Mouse (Mus musculus) erythroid progenitor cell, adult 5-6 weeks (primary cell): ENCODE results near the gene Otud5. TPM values are rescaled to one million over a fixed set of nuclear protein-coding genes. Genes with fewer than 3 reads are reported as not detected.
A peak's percentile ranks its signal among the peaks of the same experiment; 100 is the strongest.
"Not testable (repeated sequence)": the region's sequence is repeated elsewhere in the genome, so short reads cannot be mapped to it uniquely, and the experiment has no call there.

Experiments
- ATAC-seq: replicated peaks from 2 replicates; pipeline ENCODE4 v1.8.0; 2016; ENCODE audit warnings: moderate number of reproducible peaks, mild to moderate bottlenecking, moderate TSS enrichment, inconsistent platforms; ENCODE audit not compliant: poor library complexity, low FRiP score, severe bottlenecking
- total RNA-seq, 2 experiments: library from RNA; stranded (forward) in 1 of 2; stranded (reverse) in 1 of 2; fragments of 150-400 nt in 1 of 2; fragments of 186-747, 209-891 nt in 1 of 2; gene quantifications; 2 replicates each; pipeline versions ENCODE4 v1.2.3 to v1.2.4; 2015 to 2017; ENCODE audit warnings: low replicate concordance in 2 of 2

Otud5 gene
- total RNA-seq, 2 experiments from 2014 or later = 327 to 471 TPM

GRCm38 (mm10) chrX:7878007-7878419 is 36.8 kb downstream of the Otud5 start, which contains the start of gene Pim2:
Pim2 (plus strand) TSS chrX:7878262.
- peak; percentile 91 for ATAC-seq

- no peak for ATAC-seq
Measured at GRCm38 (mm10) chrX:7878495-7878894, 37.3 kb downstream of the Otud5 start.

- no peak for ATAC-seq
Measured at GRCm38 (mm10) chrX:7879819-7880218, 38.7 kb downstream of the Otud5 start.

- peak; percentile 90 for ATAC-seq
Measured at GRCm38 (mm10) chrX:7883841-7884567, 42.8 kb downstream of the Otud5 start, which contains the start of gene Slc35a2. Slc35a2 (plus strand) TSS chrX:7884028.

- ATAC-seq = no peak
Measured at GRCm38 (mm10) chrX:7898211-7898610, 57.0 kb downstream of the Otud5 start.

GRCm38 (mm10) chrX:7898880-7899874 is 58.0 kb downstream of the Otud5 start, which contains the start of the genes Pqbp1 and Timm17b:
Pqbp1 (minus strand) TSS chrX:7899269.
Timm17b (plus strand) TSS chrX:7899357.
- ATAC-seq = peak; percentile 96

- ATAC-seq = no peak
Measured at GRCm38 (mm10) chrX:7904441-7904840, 63.3 kb downstream of the Otud5 start.

GRCm38 (mm10) chrX:7907735-7908134 is 66.6 kb downstream of the Otud5 start, which contains the start of gene Gm10491:
Gm10491 (minus strand) TSS chrX:7907835.
- ATAC-seq = no peak

GRCm38 (mm10) chrX:7909242-7909641 is 68.1 kb downstream of the Otud5 start, which contains the start of gene Gm10490:
Gm10490 (plus strand) TSS chrX:7909542.
- not testable (repeated sequence) for ATAC-seq

- ATAC-seq = no peak
Measured at GRCm38 (mm10) chrX:7910473-7910872, 69.3 kb downstream of the Otud5 start.

GRCm38 (mm10) chrX:7915669-7916068 is 74.5 kb downstream of the Otud5 start:
- peak; percentile 78; the same call in 1 of the 2 replicates for ATAC-seq

GRCm38 (mm10) chrX:7917960-7918359 is 76.8 kb downstream of the Otud5 start:
- ATAC-seq = not testable (repeated sequence)

GRCm38 (mm10) chrX:7919601-7920383 is 78.6 kb downstream of the Otud5 start, which contains the start of gene Pcsk1n:
Pcsk1n (plus strand) TSS chrX:7919822.
- no peak for ATAC-seq

- ATAC-seq = no peak
Measured at GRCm38 (mm10) chrX:7922032-7922431, 80.9 kb downstream of the Otud5 start.

Other genes starting within 250 kb of the Otud5 start
- gene Ccdc22, start 235.8 kb upstream of the Otud5 start, total RNA-seq (2015; ENCODE audit: low replicate concordance) = 8.6 and 9.2 TPM in 2 replicates
- gene Ccdc22, start 235.8 kb upstream of the Otud5 start, total RNA-seq (2017; ENCODE audit: low replicate concordance) = 12.0 and 17.3 TPM in 2 replicates
- gene Cacna1f, start 234.3 kb upstream of the Otud5 start, total RNA-seq (2015; ENCODE audit: low replicate concordance) = not detected in 2 replicates
- not detected in 2 replicates for gene Cacna1f, start 234.3 kb upstream of the Otud5 start, total RNA-seq (2017; ENCODE audit: low replicate concordance)
- gene Syp, start 202.9 kb upstream of the Otud5 start, total RNA-seq (2015; ENCODE audit: low replicate concordance) = not detected in 2 replicates
- 0.51 TPM in 1 of 2 replicates, not detected in the other for gene Syp, start 202.9 kb upstream of the Otud5 start, total RNA-seq (2017; ENCODE audit: low replicate concordance)
- 0.72 and 1.3 TPM in 2 replicates for gene Prickle3, start 184.1 kb upstream of the Otud5 start, total RNA-seq (2015; ENCODE audit: low replicate concordance)
- 0.23 and 0.90 TPM in 2 replicates for gene Prickle3, start 184.1 kb upstream of the Otud5 start, total RNA-seq (2017; ENCODE audit: low replicate concordance)
- gene Plp2, start 170.0 kb upstream of the Otud5 start, total RNA-seq (2015; ENCODE audit: low replicate concordance) = 64.6 and 96.2 TPM in 2 replicates
- 9.6 and 18.7 TPM in 2 replicates for gene Plp2, start 170.0 kb upstream of the Otud5 start, total RNA-seq (2017; ENCODE audit: low replicate concordance)
- gene Magix, start 160.1 kb upstream of the Otud5 start, total RNA-seq (2015; ENCODE audit: low replicate concordance) = not detected in 2 replicates
- not detected in 2 replicates for gene Magix, start 160.1 kb upstream of the Otud5 start, total RNA-seq (2017; ENCODE audit: low replicate concordance)
- 10.5 and 31.9 TPM in 2 replicates for gene Gpkow, start 144.2 kb upstream of the Otud5 start, total RNA-seq (2015; ENCODE audit: low replicate concordance)
- 12.6 and 25.0 TPM in 2 replicates for gene Gpkow, start 144.2 kb upstream of the Otud5 start, total RNA-seq (2017; ENCODE audit: low replicate concordance)
- gene Wdr45, start 127.0 kb upstream of the Otud5 start, total RNA-seq (2015; ENCODE audit: low replicate concordance) = 42.2 and 59.5 TPM in 2 replicates
- 36.0 and 46.8 TPM in 2 replicates for gene Wdr45, start 127.0 kb upstream of the Otud5 start, total RNA-seq (2017; ENCODE audit: low replicate concordance)
- gene Gm45208, start 119.1 kb upstream of the Otud5 start, total RNA-seq (2015; ENCODE audit: low replicate concordance) = not detected in 2 replicates
- not detected in 2 replicates for gene Gm45208, start 119.1 kb upstream of the Otud5 start, total RNA-seq (2017; ENCODE audit: low replicate concordance)
- 1.3 and 2.5 TPM in 2 replicates for gene Praf2, start 112.9 kb upstream of the Otud5 start, total RNA-seq (2015; ENCODE audit: low replicate concordance)
- gene Praf2, start 112.9 kb upstream of the Otud5 start, total RNA-seq (2017; ENCODE audit: low replicate concordance) = 2.1 TPM in 1 of 2 replicates, not detected in the other
- gene Ccdc120, start 90.5 kb upstream of the Otud5 start, total RNA-seq (2015; ENCODE audit: low replicate concordance) = not detected in 2 replicates
- gene Ccdc120, start 90.5 kb upstream of the Otud5 start, total RNA-seq (2017; ENCODE audit: low replicate concordance) = not detected in 2 replicates
- gene Tfe3, start 78.8 kb upstream of the Otud5 start, total RNA-seq (2015; ENCODE audit: low replicate concordance) = 18.9 and 23.4 TPM in 2 replicates
- gene Tfe3, start 78.8 kb upstream of the Otud5 start, total RNA-seq (2017; ENCODE audit: low replicate concordance) = 21.5 and 22.7 TPM in 2 replicates
- 91.0 and 94.4 TPM in 2 replicates for gene Gripap1, start 51.6 kb upstream of the Otud5 start, total RNA-seq (2015; ENCODE audit: low replicate concordance)
- 87.0 and 176 TPM in 2 replicates for gene Gripap1, start 51.6 kb upstream of the Otud5 start, total RNA-seq (2017; ENCODE audit: low replicate concordance)
- gene Kcnd1, start 19.1 kb upstream of the Otud5 start, total RNA-seq (2015; ENCODE audit: low replicate concordance) = 0.84 and 1.8 TPM in 2 replicates
- 0.68 and 3.6 TPM in 2 replicates for gene Kcnd1, start 19.1 kb upstream of the Otud5 start, total RNA-seq (2017; ENCODE audit: low replicate concordance)
- 37.1 and 59.1 TPM in 2 replicates for gene Pim2, start 36.9 kb downstream of the Otud5 start, total RNA-seq (2015; ENCODE audit: low replicate concordance)
- 16.0 and 22.5 TPM in 2 replicates for gene Pim2, start 36.9 kb downstream of the Otud5 start, total RNA-seq (2017; ENCODE audit: low replicate concordance)
- 5.0 TPM in 1 of 2 replicates, not detected in the other for gene Slc35a2, start 42.7 kb downstream of the Otud5 start, total RNA-seq (2015; ENCODE audit: low replicate concordance)
- gene Slc35a2, start 42.7 kb downstream of the Otud5 start, total RNA-seq (2017; ENCODE audit: low replicate concordance) = 1.4 and 9.8 TPM in 2 replicates
- 23.1 and 24.9 TPM in 2 replicates for gene Pqbp1, start 57.9 kb downstream of the Otud5 start, total RNA-seq (2015; ENCODE audit: low replicate concordance)
- gene Pqbp1, start 57.9 kb downstream of the Otud5 start, total RNA-seq (2017; ENCODE audit: low replicate concordance) = 33.5 and 85.4 TPM in 2 replicates
- 53.2 and 63.4 TPM in 2 replicates for gene Timm17b, start 58.0 kb downstream of the Otud5 start, total RNA-seq (2015; ENCODE audit: low replicate concordance)
- gene Timm17b, start 58.0 kb downstream of the Otud5 start, total RNA-seq (2017; ENCODE audit: low replicate concordance) = 10.7 and 20.7 TPM in 2 replicates
- gene Gm10491, start 66.5 kb downstream of the Otud5 start, total RNA-seq (2015; ENCODE audit: low replicate concordance) = not detected in 2 replicates
- gene Gm10491, start 66.5 kb downstream of the Otud5 start, total RNA-seq (2017; ENCODE audit: low replicate concordance) = not detected in 2 replicates
- not detected in 2 replicates for gene Gm10490, start 68.2 kb downstream of the Otud5 start, total RNA-seq (2015; ENCODE audit: low replicate concordance)
- gene Gm10490, start 68.2 kb downstream of the Otud5 start, total RNA-seq (2017; ENCODE audit: low replicate concordance) = not detected in 2 replicates
- gene Pcsk1n, start 78.5 kb downstream of the Otud5 start, total RNA-seq (2015; ENCODE audit: low replicate concordance) = not detected in 2 replicates
- gene Pcsk1n, start 78.5 kb downstream of the Otud5 start, total RNA-seq (2017; ENCODE audit: low replicate concordance) = not detected in 2 replicates
- gene Eras, start 87.2 kb downstream of the Otud5 start, total RNA-seq (2015; ENCODE audit: low replicate concordance) = not detected in 2 replicates
- gene Eras, start 87.2 kb downstream of the Otud5 start, total RNA-seq (2017; ENCODE audit: low replicate concordance) = not detected in 2 replicates
- 7.2 and 15.9 TPM in 2 replicates for gene Hdac6, start 106.5 kb downstream of the Otud5 start, total RNA-seq (2015; ENCODE audit: low replicate concordance)
- 13.0 and 21.8 TPM in 2 replicates for gene Hdac6, start 106.5 kb downstream of the Otud5 start, total RNA-seq (2017; ENCODE audit: low replicate concordance)
- gene Gata1, start 136.7 kb downstream of the Otud5 start, total RNA-seq (2015; ENCODE audit: low replicate concordance) = 205 and 250 TPM in 2 replicates
- 129 and 147 TPM in 2 replicates for gene Gata1, start 136.7 kb downstream of the Otud5 start, total RNA-seq (2017; ENCODE audit: low replicate concordance)
- gene Glod5, start 177.1 kb downstream of the Otud5 start, total RNA-seq (2015; ENCODE audit: low replicate concordance) = not detected in 2 replicates
- not detected in 2 replicates for gene Glod5, start 177.1 kb downstream of the Otud5 start, total RNA-seq (2017; ENCODE audit: low replicate concordance)
- gene Suv39h1, start 233.4 kb downstream of the Otud5 start, total RNA-seq (2015; ENCODE audit: low replicate concordance) = 29.6 and 56.6 TPM in 2 replicates
- 53.9 and 67.8 TPM in 2 replicates for gene Suv39h1, start 233.4 kb downstream of the Otud5 start, total RNA-seq (2017; ENCODE audit: low replicate concordance)
- 14.8 and 22.2 TPM in 2 replicates for gene Was, start 249.1 kb downstream of the Otud5 start, total RNA-seq (2015; ENCODE audit: low replicate concordance)
- 11.6 and 12.4 TPM in 2 replicates for gene Was, start 249.1 kb downstream of the Otud5 start, total RNA-seq (2017; ENCODE audit: low replicate concordance)